Mouse (Mus musculus): ENCODE results near the gene Plcb2. TPM values are rescaled to one million over a fixed set of nuclear protein-coding genes. Genes with fewer than 3 reads are reported as not detected.

Gene Plcb2
- polyA plus RNA-seq, 1 experiment from 2014 or later: 0.44 TPM

- Histone ChIP-seq H3K9ac (replicated peaks) (no peak overlapping the region), H3K9me3 (no peaks in the 10 kb centered on the region), H3K27me3 (peaks cover 90% of the 10 kb centered on the region), H3K4me2 (no peak overlapping the region), H3K4me3 (replicated peaks) (no peak overlapping the region), H3K36me3 (no peaks in the 10 kb centered on the region), H3K27ac (no peak overlapping the region), H3K4me1 (replicated peaks) (peaks cover 17% of the 10 kb centered on the region)
- ATAC-seq (ENCODE audit: insufficient number of reproducible peaks, insufficient read depth, low FRiP score, low TSS enrichment, low read depth): no peak
- 46% methylated on average over 5 of the region's 5 CpGs for WGBS
Measured at GRCm38 (mm10) chr2:118697311-118697877, 30.8 kb downstream of the Plcb2 start.

GRCm38 (mm10) chr2:118696451-118697308 lies 31.6 kb downstream of the Plcb2 start:
- H3K9me3 ChIP-seq: no peaks in the 10 kb centered on the region
- no peak overlapping the region for H3K27ac ChIP-seq
- H3K36me3 ChIP-seq: no peaks in the 10 kb centered on the region
- H3K4me3 ChIP-seq (replicated peaks): no peak overlapping the region
- peaks cover 83% of the 10 kb centered on the region for H3K27me3 ChIP-seq
- ATAC-seq (ENCODE audit: insufficient number of reproducible peaks, insufficient read depth, low FRiP score, low TSS enrichment, low read depth): no peak
- no peak overlapping the region for H3K4me2 ChIP-seq
- peaks cover 14% of the 10 kb centered on the region for H3K4me1 ChIP-seq (replicated peaks)
- WGBS: 51% methylated on average over 21 of the region's 21 CpGs
- H3K9ac ChIP-seq (replicated peaks): no peak overlapping the region

- no peak for ATAC-seq (ENCODE audit: insufficient number of reproducible peaks, insufficient read depth, low FRiP score, low TSS enrichment, low read depth)
- no peak overlapping the region for H3K4me3 ChIP-seq (replicated peaks)
- H3K4me1 ChIP-seq (replicated peaks): peaks cover 8% of the 10 kb centered on the region
- H3K9ac ChIP-seq (replicated peaks): no peak overlapping the region
- H3K27ac ChIP-seq: no peak overlapping the region
- H3K9me3 ChIP-seq: no peaks in the 10 kb centered on the region
- no peak overlapping the region for H3K4me2 ChIP-seq
- H3K27me3 ChIP-seq: peaks cover 74% of the 10 kb centered on the region
- WGBS: 23% methylated on average over 11 of the region's 11 CpGs
- H3K36me3 ChIP-seq: no peaks in the 10 kb centered on the region
Measured at GRCm38 (mm10) chr2:118695677-118696232, 32.5 kb downstream of the Plcb2 start.

- WGBS: 82% methylated on average over 19 of the region's 19 CpGs
- Histone ChIP-seq H3K27ac (no peak overlapping the region), H3K4me1 (replicated peaks) (peaks cover 3% of the 10 kb centered on the region; the same call in 1 of the 2 replicates), H3K4me3 (replicated peaks) (no peak overlapping the region), H3K9me3 (no peaks in the 10 kb centered on the region), H3K36me3 (no peaks in the 10 kb centered on the region), H3K27me3 (peaks cover 66% of the 10 kb centered on the region), H3K4me2 (no peak overlapping the region), H3K9ac (replicated peaks) (no peak overlapping the region)
- ATAC-seq (ENCODE audit: insufficient number of reproducible peaks, insufficient read depth, low FRiP score, low TSS enrichment, low read depth): no peak
Measured at GRCm38 (mm10) chr2:118693370-118693966, 34.8 kb downstream of the Plcb2 start.

GRCm38 (mm10) chr2:118689875-118690274 lies 38.4 kb downstream of the Plcb2 start:
- Histone ChIP-seq H3K36me3 (no peaks in the 10 kb centered on the region), H3K9ac (replicated peaks) (no peak overlapping the region), H3K9me3 (no peaks in the 10 kb centered on the region), H3K27me3 (peaks cover 40% of the 10 kb centered on the region), H3K4me3 (replicated peaks) (no peak overlapping the region), H3K4me1 (replicated peaks) (no peaks in the 10 kb centered on the region), H3K4me2 (no peak overlapping the region), H3K27ac (no peak overlapping the region)
- WGBS: 71% methylated on average over 10 of the region's 10 CpGs
- ATAC-seq (ENCODE audit: insufficient number of reproducible peaks, insufficient read depth, low FRiP score, low TSS enrichment, low read depth): no peak

- no peak overlapping the region for H3K9ac ChIP-seq (replicated peaks)
Measured at GRCm38 (mm10) chr2:118687791-118688190, 40.4 kb downstream of the Plcb2 start.

GRCm38 (mm10) chr2:118686693-118687092 lies 41.5 kb downstream of the Plcb2 start:
- 82% methylated on average over 8 of the region's 8 CpGs for WGBS
- Histone ChIP-seq H3K9ac (replicated peaks) (no peak overlapping the region), H3K27me3 (peaks cover 23% of the 10 kb centered on the region; the same call in 1 of the 2 replicates), H3K27ac (no peak overlapping the region), H3K4me3 (replicated peaks) (no peak overlapping the region), H3K4me1 (replicated peaks) (peaks cover 6% of the 10 kb centered on the region; the same call in 1 of the 2 replicates), H3K9me3 (no peaks in the 10 kb centered on the region), H3K4me2 (no peak overlapping the region), H3K36me3 (no peaks in the 10 kb centered on the region)
- ATAC-seq (ENCODE audit: insufficient number of reproducible peaks, insufficient read depth, low FRiP score, low TSS enrichment, low read depth): no peak

More at GRCm38 (mm10) chr2:118687791-118688190, 40.4 kb downstream of the Plcb2 start:
- Histone ChIP-seq H3K4me3 (replicated peaks) (no peak overlapping the region), H3K27ac (no peak overlapping the region), H3K27me3 (peaks cover 22% of the 10 kb centered on the region; the same call in 1 of the 2 replicates), H3K9me3 (no peaks in the 10 kb centered on the region), H3K4me1 (replicated peaks) (no peaks in the 10 kb centered on the region), H3K4me2 (no peak overlapping the region), H3K36me3 (no peaks in the 10 kb centered on the region)
- ATAC-seq (ENCODE audit: insufficient number of reproducible peaks, insufficient read depth, low FRiP score, low TSS enrichment, low read depth): no peak
- WGBS: 93% methylated on average over 3 of the region's 3 CpGs

GRCm38 (mm10) chr2:118685088-118685487 lies 43.1 kb downstream of the Plcb2 start:
- Histone ChIP-seq H3K4me1 (replicated peaks) (peaks cover 6% of the 10 kb centered on the region; the same call in 1 of the 2 replicates), H3K4me3 (replicated peaks) (no peak overlapping the region), H3K36me3 (no peaks in the 10 kb centered on the region), H3K27me3 (peaks cover 37% of the 10 kb centered on the region), H3K9ac (replicated peaks) (no peak overlapping the region), H3K4me2 (no peak overlapping the region), H3K27ac (no peak overlapping the region), H3K9me3 (no peaks in the 10 kb centered on the region)
- WGBS: 85% methylated on average over 4 of the region's 4 CpGs
- no peak for ATAC-seq (ENCODE audit: insufficient number of reproducible peaks, insufficient read depth, low FRiP score, low TSS enrichment, low read depth)

GRCm38 (mm10) chr2:118682544-118683260 lies 45.5 kb downstream of the Plcb2 start:
- Histone ChIP-seq H3K36me3 (no peaks in the 10 kb centered on the region), H3K4me2 (no peak overlapping the region), H3K9me3 (no peaks in the 10 kb centered on the region), H3K27me3 (peaks cover 49% of the 10 kb centered on the region), H3K4me3 (replicated peaks) (no peak overlapping the region), H3K4me1 (replicated peaks) (peaks cover 9% of the 10 kb centered on the region), H3K27ac (no peak overlapping the region), H3K9ac (replicated peaks) (no peak overlapping the region)
- 44% methylated on average over 8 of the region's 8 CpGs for WGBS
- no peak for ATAC-seq (ENCODE audit: insufficient number of reproducible peaks, insufficient read depth, low FRiP score, low TSS enrichment, low read depth)

GRCm38 (mm10) chr2:118680926-118681325 lies 47.3 kb downstream of the Plcb2 start:
- Histone ChIP-seq H3K4me1 (replicated peaks) (peaks cover 20% of the 10 kb centered on the region), H3K4me3 (replicated peaks) (no peak overlapping the region), H3K9me3 (no peaks in the 10 kb centered on the region), H3K27ac (no peak overlapping the region), H3K36me3 (no peaks in the 10 kb centered on the region), H3K27me3 (peaks cover 61% of the 10 kb centered on the region), H3K4me2 (no peak overlapping the region), H3K9ac (replicated peaks) (no peak overlapping the region)
- WGBS: 92% methylated on average over 6 of the region's 6 CpGs
- no peak for ATAC-seq (ENCODE audit: insufficient number of reproducible peaks, insufficient read depth, low FRiP score, low TSS enrichment, low read depth)

All from limb, embryonic 12.5 days (tissue).